Mouse (Mus musculus) fat pad, adult 2 months (tissue): ENCODE results near the gene Togaram2.
"Not testable (repeated sequence)": the region's sequence is repeated elsewhere in the genome, so short reads cannot be mapped to it uniquely, and the experiment has no call there.

ENCODE experiments used
- DNase-seq: peaks from one replicate; pipeline ENCODE4 v3.0.0-alpha.2; 2011; ENCODE audit warnings: low read depth, low spot score; ENCODE audit errors: extremely low read depth

The Togaram2 gene

GRCm38 (mm10) chr17:71673092-71673491 lies at the start of gene Togaram2:
Gene Togaram2 (plus strand): TSS chr17:71673261.
- DNase-seq, result no peak

GRCm38 (mm10) chr17:71631806-71632205 lies 41.3 kb upstream of the Togaram2 start:
- DNase-seq, result no peak

DNA sequence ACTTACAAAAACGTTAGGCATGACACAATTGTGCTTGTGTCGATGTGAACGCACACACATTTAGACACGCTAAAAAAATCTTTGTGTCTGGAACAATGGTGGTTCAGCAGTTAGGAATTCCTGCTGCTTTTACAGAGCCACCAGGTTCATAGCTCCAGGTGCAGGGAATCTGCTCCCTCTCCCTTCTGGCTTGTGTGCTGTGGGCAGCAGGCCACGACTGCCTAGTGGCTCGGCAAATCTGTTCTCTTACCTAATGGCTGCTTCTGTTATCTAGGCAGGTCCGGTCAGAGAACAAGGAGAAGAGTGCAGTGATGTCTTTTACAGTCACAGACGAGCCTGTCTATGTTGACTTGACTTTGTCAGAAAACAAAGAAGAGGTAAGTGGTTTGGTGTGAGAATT lies 39.7 kb upstream of the Togaram2 start:
- no peak for DNase-seq

GRCm38 (mm10) chr17:71636786-71637185 lies 36.3 kb upstream of the Togaram2 start:
- no peak for DNase-seq

DNA sequence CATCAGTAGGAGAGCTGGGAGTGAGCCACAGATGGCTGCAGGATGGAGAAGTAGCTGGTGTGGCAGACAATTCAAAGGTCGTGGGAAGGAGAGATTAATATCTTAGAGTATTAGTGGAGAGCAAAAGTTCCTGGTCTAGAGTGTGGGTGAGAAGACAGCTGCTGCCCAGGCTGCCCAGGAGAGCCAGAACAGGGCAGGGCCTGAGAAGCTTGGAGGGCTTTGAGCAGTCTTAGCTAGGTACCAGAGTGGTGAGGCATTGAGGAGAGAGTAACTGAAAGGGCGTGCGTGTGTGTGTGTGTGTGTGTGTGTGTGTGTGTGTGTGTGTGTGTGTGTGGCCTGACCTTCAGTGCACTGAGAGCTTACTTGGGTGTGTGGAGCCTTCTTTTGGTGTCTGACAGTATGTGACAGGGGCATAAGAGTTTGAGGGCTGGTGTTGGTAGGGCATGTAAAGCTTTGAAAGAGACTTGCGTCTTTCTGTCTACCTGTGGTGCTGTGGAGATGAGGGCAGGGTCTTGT lies 35.3 kb upstream of the Togaram2 start:
- DNase-seq, result no peak

DNA sequence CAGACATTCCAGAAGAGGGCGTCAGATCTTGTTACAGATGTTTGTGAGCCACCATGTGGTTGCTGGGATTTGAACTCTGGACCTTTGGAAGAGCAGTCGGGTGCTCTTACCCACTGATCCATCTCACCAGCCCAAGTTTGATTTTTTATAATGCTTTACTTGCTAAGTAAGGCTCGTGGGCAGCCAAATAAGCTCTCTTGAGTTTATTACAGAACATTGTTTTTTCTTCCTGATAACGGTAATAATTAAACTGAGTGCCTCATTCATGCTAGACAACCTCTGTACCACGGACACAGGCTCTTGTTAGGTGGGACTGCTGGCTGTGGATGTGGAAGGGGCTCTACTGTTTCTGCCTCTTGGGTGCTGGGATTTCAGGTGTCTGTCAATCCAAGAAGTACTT lies 34.0 kb upstream of the Togaram2 start:
- not testable (repeated sequence) for DNase-seq

GRCm38 (mm10) chr17:71640421-71641085 lies 32.5 kb upstream of the Togaram2 start:
- no peak for DNase-seq

- no peak for DNase-seq
Measured at GRCm38 (mm10) chr17:71642190-71642589, 30.9 kb upstream of the Togaram2 start.

DNA sequence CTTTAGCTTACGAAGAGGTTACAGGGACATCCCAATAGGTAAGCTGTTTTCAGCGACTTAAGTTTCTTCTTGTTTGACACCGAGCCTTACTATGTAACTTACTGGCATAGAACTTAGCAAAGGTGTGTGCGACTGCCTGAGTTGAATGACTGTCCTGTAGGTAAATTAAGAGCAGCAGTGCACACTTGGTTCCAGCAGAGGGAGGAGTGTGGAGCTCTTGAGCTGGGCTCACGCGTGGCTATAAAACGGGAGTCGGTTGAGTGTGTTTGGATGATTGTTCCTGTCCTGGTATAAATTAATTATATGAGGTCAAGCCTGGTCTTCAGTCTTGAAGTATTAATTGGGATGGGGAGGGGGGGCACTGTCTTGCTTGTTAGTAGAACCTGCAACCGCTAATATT lies 23.1 kb upstream of the Togaram2 start:
- DNase-seq, result no peak

- peak; percentile 43 for DNase-seq
Measured at GRCm38 (mm10) chr17:71652495-71652894, 20.6 kb upstream of the Togaram2 start.

- no peak for DNase-seq
Measured at GRCm38 (mm10) chr17:71652934-71653333, 20.1 kb upstream of the Togaram2 start.

DNA sequence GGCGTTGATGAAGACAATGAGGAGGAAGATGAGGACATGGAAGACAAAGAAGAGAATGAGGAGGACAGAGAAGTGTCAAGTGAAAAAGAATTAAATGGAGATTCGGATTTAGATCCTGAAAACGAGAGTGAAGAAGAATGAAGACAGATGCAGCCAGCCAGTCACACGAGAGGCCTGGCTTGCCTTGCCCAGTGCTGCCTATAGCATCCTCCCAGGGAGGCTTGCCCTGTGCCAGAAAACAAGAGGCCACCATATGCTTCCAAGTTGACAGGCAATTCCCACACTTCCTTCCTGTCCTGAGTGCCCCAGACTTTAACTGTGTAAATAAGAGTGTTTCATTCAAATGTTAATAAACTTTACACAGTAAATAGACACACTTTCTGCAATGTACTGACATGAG lies 15.5 kb upstream of the Togaram2 start:
- no peak for DNase-seq

- DNase-seq, result no peak
Measured at GRCm38 (mm10) chr17:71658666-71659065, 14.4 kb upstream of the Togaram2 start.

DNA sequence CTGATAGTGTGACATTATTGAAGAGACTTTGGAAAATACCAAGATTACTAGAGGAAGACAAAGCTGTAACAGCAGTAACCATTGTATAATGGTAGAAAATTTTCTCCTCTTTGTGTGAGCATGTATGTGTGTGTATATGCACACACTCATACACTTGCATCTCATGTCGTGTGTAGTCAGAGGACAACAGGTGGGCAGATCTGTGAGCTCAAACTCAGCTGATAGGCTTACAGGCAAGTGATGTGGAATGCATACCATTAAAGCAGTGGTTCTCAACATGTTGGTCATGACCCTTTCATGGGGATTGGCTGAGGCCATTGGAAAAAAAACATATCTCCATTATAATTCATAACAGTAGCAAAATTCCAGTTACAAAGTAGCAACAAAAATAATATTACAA lies 12.7 kb upstream of the Togaram2 start:
- DNase-seq, result no peak

- no peak for DNase-seq
Measured at GRCm38 (mm10) chr17:71662751-71663250, 10.3 kb upstream of the Togaram2 start.

GRCm38 (mm10) chr17:71663491-71663890 lies 9.6 kb upstream of the Togaram2 start:
- no peak for DNase-seq

DNA sequence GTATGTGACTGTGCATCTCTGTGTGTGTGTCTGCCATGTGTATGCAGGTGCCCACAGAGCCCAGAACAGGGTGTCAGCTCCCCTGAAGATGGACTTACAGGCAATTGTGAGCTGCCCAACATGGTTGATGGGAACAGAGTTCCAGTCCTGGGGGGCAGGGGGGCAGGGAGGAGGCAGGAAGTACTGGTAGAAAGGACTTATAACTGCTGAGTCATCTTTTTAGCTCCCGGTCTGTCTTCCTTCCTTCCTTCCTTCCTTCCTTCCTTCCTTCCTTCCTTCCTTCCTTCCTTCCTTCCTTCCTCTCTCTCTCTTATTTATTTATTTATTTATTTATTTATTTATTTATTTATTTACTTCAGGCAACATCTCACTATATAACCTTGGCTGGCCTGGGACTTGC lies 8.9 kb upstream of the Togaram2 start:
- no peak for DNase-seq

- no peak for DNase-seq
Measured at GRCm38 (mm10) chr17:71665201-71665600, 7.9 kb upstream of the Togaram2 start.

- DNase-seq, result no peak
Measured at GRCm38 (mm10) chr17:71669511-71669910, 3.5 kb upstream of the Togaram2 start.

GRCm38 (mm10) chr17:71671840-71672546 lies 1.1 kb upstream of the Togaram2 start:
- no peak for DNase-seq

- DNase-seq, result no peak
Measured at GRCm38 (mm10) chr17:71673936-71674335, 875 bp downstream of the Togaram2 start.

- DNase-seq, result no peak
Measured at GRCm38 (mm10) chr17:71674886-71675285, 1.8 kb downstream of the Togaram2 start.
